Mouse (Mus musculus) erythroblast, adult 5-6 weeks (primary cell): ENCODE results near the gene Arid4b. TPM values are rescaled to one million over a fixed set of nuclear protein-coding genes. Genes with fewer than 3 reads are reported as not detected.
"Not testable (repeated sequence)": the region's sequence is repeated elsewhere in the genome, so short reads cannot be mapped to it uniquely, and the experiment has no call there.

Source experiments
- ATAC-seq: replicated peaks from 2 replicates; pipeline ENCODE4 v1.8.0; 2016; ENCODE audit warnings: moderate number of reproducible peaks, mild to moderate bottlenecking, moderate TSS enrichment, inconsistent platforms; ENCODE audit not compliant: poor library complexity, low FRiP score, severe bottlenecking
- total RNA-seq, 2 experiments: library from RNA; stranded (forward) in 1 of 2; stranded (reverse) in 1 of 2; fragments of 150-400 nt in 1 of 2; fragments of 200-764, 138-1000 nt in 1 of 2; gene quantifications; 2 replicates each; pipeline versions ENCODE4 v1.2.3 to v1.2.4; 2015 to 2017; ENCODE audit warnings: low replicate concordance in 2 of 2

The Arid4b gene
- 102 and 126 TPM in 2 replicates for total RNA-seq (2015; ENCODE audit: low replicate concordance)
- total RNA-seq (2017; ENCODE audit: low replicate concordance) = 186 and 206 TPM in 2 replicates

DNA sequence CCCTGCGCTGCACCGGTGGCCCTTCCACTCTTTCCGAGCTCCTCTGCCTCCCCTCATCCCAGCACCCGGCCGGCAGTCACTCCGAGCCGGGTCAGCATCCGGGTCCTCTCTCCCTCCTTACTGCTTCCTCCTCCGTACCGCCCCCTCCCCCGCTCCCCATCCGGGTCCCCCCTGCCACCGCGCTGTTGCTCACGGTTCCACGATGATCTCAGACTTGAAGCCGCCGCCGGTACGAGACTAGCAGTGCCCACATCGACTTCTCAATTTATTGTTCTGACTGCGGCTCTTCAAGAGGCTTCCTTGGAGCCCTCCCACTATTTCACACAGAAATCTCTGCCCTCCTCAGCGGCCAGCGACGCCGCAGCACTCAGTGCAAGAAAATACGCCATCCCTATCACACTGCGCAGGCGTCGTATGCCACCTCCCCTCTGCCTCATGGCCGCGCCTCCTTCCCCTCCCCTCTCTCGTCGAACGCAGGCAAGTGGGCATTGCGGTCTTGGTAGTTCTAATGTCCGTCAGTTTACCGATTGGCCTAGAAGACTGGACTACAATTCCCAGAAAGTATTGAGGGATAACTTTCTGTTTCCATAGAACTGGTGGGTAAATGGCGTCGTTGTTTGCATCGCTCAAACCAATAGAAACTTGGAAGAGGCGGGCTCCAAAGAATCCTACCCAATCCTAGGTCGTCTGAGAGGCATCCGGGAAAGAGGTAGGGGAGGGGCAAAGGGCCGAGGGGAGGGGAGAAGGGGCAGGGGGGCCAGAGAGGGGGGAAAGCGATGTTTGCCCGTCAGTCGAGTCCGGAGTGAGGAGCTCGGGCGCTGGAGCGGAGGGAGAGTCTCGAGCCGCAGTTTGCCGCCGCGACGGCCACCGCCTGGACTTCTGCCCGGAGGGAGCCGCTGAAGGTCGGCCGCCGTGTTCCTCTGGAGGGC lies at the start of gene Arid4b, which contains the start of gene Ggps1:
Gene Arid4b, plus strand, starts transcription at position 220 of the 929 bp plus-strand sequence.
Gene Ggps1, minus strand, starts transcription at position 476 of the 929 bp plus-strand sequence.
- peak; percentile 92 for ATAC-seq

DNA sequence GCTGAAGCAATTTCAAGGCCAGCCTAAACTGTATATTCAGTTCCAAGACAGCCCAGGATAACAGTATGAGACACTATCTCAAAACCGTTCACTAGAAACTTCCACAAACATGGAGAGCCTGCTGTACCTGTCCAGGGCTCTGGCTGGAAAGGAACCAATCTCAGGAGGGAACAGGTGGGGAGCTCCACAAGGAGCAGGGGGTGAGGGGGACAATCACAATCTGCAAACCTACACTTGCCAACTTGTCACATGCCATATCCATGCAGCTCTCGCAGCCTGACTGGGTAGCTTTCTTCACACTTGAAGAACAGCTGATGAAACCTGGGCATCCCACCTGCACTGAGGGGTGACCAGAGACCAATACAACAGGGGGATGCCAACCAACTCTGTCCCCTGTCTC lies 49.0 kb upstream of the Arid4b start:
- no peak for ATAC-seq

DNA sequence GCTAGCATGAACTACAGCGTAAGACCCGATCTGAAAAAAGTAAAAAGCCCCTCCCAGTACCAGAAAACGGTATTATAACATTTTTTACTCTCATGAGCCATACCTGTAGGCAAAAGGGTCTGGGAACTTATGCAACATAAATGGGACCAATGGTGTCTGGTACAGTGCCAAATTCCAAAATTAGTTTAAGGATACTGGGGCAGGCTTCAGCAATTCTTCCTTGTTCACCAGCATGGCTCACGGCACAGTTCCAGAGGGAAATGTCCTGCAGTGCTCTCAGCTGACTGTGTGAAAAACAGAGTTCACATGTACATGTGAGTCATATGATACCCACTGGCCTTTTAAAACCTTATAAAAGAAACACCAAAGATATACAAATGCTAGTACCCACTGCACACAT lies 48.5 kb upstream of the Arid4b start:
- no peak for ATAC-seq

DNA sequence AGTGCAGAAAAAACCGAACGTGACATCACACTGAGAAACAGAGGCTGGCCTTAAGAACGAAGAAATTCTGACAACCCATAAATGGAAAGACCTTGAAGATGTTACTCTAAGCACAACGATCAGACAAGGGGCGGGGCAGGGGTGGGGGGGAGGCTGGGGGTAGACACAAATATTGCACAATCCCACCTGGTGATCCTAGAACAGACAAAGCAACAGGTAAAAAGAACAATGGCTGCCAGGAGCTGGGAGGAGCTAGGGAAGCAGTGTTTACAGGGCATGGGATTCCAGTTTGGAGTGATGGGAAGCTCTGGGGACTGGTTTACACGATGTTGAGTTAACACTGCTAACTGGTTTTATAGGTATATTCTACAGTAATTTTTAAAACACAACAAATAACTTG lies 47.4 kb upstream of the Arid4b start:
- no peak for ATAC-seq

DNA sequence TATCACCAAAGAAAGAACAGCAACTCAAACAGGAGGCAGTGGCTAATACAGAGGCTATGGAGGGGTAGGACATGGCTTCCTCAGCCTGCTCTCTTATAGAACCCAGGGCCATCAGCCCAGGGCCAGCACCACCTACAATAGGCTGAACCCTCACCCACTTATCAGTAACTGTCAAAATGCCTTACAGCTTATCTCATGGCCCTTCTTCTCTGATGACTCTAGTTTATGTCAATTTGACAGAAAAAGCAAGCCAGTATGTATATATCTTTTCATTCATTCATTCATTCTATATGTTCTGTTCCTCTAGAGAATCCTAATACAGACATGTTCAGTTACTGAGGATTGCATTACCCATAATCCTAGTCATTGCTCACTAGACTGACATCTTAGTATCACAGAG lies 44.7 kb upstream of the Arid4b start:
- peak; percentile 37; the same call in 1 of the 2 replicates for ATAC-seq

DNA sequence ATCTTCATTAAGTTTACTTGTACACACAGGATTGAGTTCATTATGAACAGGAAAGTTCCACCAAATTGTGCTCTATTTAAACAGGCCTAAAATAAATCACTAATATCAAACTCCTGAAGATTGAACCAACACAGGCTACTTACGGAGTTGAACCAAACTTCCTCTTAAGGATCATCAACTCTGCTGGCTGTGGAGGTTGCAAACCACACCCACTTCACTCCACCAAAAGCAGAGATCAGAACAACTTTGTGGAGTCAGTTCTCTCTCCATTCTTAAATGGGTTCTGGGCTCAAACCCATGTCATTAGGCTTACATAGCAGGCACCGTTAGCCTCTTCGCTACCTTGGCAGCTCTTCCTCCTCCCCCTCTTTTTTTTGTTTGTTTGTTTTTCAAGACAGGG lies 44.2 kb upstream of the Arid4b start:
- peak; percentile 61; the same call in 1 of the 2 replicates for ATAC-seq

DNA sequence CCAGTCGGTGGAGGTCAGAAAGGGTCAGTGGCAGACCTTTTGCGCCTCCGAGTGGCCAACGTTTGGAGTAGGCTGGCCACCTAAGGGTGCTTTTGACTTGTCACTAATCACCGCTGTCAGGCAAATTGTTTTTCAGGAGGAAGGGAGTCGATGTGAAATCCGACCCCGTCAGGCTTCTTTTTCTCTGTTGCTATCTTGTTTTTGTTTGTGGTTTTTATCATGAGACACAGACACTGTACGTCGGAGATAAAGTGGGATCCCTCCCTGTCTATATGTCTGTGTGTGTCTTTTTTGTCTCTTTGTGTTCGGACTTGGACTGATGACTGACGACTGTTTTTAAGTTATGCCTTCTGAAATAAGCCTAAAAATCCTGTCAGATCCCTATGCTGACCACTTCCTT lies 41.6 kb upstream of the Arid4b start:
- ATAC-seq = not testable (repeated sequence)

DNA sequence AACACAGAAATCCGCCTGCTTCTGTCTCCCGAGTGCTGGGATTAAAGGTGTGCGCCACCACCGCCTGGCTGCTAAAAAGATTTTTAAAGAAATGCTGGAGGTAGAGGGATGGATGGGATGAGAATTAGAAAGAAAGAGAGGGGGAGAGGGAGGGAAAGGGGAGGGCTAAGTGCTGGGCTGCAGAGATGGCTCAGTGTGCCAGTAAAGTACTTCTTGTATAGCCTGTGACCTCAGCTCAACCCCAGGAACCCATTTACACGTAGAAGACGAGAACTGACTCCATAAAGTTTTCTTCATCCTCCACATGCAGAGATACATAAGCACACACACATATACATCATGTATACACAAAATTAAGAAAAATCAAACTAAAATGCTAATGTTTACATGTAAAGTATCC lies 37.5 kb upstream of the Arid4b start:
- no peak for ATAC-seq

DNA sequence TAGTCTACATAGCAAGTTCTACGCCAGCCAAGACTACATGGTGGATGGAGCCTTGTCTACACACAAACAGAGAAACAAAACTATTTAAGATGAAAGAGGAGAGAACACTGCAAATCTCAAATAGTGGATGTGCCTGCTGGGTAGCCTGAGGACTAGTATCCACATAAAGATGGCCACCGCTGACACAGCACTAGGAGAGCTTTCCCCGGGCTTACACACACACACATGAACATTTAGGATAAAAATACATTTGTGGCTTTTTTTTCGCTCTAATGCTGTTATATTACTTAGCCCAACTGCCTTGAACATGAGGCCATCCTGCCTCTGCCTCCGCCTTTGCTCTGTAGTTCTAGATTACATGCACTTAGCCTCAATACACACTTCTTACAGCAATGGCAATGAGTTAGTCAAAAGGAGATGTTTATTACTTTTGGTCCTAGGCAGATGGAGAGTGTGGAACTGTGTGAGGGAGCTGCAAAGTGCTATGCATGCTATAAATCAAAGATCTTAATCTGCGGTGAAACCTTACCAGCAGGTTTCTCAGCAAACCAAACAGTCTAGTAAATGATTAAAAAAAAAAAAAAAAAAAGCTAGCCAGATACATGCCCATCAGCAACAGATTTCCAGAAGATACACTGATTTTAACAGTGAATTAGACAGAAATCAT lies 36.7 kb upstream of the Arid4b start:
- no peak for ATAC-seq

DNA sequence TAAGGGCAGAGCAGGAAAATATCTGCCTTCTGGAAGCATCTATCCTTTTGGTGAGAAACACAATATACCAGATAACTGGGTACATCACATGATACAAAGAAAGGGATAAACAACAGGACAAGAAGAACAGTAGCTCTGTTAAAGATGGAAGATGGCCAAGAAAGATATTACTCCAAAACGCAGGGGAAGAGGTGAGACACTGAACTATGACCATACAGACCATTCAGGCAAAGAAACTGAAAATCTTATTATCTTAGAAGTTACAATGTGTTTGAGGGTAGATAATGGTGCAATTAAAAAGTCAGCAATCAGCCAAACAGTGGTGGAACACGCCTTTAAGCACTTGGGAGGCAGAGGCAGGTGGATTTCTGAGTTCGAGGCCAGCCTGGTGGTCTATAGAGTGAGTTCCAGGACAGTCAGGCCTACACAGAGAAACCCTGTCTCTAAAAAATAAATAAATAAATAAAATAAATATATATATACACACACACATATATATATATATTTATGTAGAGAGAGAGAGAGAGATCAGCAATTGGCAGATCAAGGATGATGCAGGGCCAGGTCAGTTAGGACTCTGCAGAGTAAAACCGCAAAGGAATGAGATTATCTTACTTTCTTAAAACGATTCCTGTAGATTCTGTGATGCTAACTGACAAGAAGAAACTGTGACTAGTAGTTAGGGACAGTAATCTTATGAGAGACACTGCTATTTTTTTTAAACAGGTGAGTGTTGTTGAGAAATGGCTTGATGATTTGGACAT lies 29.5 kb upstream of the Arid4b start:
- peak; percentile 57 for ATAC-seq

DNA sequence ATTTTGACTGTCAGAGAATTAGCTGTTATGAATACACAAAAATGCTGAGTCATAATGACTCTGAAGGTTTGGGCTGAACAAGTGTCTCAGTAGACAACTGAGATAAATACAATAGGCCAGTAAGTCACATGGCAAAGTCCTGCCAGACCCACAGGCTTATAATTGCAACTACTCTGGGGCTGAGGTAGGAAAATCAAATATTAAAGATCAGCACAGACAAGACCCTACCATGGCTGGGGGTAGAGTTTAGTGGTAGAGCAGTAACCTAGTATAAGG lies 29.0 kb upstream of the Arid4b start:
- peak; percentile 87 for ATAC-seq

DNA sequence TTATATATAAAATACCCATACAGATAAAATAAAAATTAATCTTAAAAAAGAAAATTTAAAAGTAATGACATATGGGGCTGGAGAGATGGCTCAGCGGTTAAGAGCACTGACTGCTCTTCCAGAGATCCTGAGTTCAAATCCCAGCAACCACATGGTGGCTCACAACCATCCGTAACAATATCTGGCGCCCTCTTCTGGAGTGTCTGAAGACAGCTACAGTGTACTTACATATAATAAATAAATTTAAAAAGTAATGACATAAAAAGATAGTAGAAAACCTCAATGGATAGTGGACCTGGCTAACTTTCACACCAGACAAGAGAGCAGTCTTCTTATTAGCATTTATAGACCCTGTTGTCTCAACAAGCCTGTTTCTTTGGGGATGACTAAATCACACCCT lies 27.7 kb upstream of the Arid4b start:
- ATAC-seq = not testable (repeated sequence)

DNA sequence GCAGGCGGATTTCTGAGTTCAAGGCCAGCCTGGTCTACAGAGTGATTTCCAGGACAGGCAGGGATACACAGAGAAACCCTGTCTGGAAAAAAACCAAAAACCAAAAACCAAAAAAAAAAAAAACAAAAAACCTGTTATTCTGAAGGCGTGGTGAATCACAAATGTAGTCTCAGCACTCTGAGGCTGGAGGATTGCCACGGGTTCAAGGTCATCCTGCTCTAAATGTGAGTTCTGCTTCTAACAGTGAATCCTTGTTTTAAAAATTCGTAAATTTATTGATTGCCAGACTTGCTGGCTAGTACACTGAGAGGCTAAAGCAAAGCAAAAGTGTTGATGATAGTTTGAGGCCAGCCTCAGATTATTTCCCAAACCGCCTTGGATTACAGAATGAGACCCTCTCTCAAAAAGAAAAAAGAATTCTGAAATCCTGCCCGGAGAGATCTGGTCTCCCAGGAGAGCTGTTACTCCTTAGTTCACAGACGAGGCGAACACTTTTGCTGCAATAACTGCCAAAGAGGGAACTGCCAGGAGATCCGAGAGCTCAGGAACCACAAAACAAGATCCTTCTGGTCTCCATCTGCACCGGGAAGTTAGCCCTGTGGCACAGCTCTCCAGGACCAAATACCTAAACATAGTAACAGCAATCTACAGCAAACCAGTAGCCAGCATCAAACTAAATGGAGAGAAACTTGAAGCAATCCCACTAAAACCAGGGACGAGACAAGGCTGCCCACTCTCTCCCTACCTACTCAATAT lies 27.0 kb upstream of the Arid4b start:
- no peak for ATAC-seq

DNA sequence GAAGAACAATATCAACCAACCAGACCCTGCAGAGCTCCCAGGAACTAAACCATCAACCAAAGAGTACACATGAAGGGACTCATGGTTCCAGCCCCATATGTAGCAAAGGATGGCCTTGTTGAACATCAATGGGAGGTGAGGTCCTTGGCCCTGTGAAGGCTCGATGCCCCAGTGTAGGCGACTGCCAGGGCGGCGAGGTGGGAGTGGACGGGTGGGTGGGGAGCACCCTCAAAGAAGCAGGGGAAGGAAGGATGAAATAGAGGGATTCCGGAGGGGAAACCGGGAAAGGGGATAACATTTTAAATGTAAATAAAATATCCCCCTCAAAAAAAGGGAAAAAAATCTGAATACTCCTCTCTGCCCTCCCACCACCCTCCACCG lies 24.1 kb upstream of the Arid4b start:
- ATAC-seq = no peak

DNA sequence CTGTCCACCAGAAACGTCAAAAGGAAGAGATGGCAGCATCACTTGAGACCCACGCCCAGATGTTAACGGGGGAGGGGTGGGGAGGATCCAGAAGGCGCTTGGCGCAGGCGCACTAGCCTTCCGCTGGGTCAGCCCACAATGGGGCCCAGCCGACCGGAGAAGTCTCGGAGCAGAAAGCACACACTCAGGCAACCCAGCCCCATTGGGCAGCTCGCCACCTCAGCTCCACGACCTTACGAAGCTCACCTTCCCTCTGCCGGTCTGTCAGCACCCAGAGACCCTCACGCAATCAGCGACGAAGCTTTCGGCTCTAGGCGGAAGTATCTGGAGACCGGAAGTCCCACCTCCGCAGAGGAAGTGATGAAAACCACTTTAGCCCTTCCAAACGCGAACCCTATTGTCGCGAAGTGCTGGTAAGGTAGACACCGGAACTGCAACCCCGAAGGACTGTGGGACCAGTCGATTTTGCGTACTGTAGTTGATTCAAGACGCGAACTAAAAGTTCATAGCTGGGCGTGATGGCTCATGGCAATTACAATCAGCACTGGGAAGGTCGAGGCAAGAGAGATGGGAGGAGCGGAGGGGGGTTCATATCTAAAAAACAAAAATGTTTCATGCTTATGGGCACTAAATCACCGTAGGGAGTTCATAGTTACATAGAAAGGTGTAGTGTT lies 23.6 kb upstream of the Arid4b start, which contains the start of gene Tbce:
Gene Tbce, minus strand, starts transcription at position 347 of the 674 bp plus-strand sequence.
- peak; percentile 97 for ATAC-seq

DNA sequence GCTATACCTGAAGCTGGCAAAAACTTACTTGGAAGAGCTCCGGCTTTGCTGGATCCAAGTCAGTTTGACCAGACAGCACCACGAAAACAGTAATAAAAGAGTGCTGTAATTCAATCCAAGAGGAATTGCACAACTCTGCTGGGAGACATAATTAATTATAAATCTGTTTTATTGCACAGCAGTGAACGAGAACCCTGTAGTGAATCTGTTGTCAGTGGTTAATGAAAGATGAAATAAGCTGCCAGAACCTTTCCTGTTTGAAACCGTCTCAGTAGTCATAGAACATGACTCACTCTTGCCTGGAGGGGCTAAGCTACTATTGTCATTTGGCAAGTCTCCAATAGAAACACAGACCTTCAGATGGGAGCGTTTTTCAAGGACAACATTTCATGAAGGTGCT lies 22.8 kb upstream of the Arid4b start:
- no peak for ATAC-seq

DNA sequence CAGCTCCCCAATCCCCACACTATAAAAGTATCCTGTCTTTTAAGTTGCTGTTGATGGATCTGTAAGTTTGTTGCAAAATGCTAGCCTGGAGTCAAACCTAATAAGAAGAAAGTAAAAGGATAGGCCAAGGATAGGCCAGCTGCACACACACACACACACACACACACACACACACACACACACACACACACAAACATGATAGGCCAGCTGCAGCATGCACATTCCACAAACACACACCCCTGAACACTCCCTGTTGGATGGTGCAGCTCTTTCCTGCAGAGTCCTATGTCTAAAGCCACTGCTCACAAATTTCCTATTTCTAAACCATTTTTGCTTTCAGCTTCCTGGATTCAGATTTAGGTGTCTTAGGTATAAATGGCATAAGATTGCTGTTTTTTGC lies 19.2 kb upstream of the Arid4b start:
- no peak for ATAC-seq

DNA sequence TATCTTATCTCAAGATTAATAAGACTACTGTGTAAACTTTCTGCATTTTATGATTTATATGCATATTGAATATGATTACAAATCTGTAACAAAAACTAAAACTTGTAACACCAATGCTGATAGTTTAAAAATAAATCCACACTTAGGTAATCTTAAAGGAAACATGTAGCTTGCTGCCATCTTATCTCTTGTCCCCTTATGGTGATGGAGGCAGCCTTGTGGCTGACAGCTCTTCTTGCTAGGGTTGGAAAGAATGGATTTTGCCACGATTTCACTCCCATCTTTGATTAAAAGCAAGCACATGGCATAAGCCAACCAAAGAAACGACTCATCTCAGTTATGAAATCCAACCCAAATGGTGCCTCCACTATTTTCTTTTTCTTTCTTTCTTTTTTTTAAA lies 18.5 kb upstream of the Arid4b start:
- no peak for ATAC-seq

DNA sequence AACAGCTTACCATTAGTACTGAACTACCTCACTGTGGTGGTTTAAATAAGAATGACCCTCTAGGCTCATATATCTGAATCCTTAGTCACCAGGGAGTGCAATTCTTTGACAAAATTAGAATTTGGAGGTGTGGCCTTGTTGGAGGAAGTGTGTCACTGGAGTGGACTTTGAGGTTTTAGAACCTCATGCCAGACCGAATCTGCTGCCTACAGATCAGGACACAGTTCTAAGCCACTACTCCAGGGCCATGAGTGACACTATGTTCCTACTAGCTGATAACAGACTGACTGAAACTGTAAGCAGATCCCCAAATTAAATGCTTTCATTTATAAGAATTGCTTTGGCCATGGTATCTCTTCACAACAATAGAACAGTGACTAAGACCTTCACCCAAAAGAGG lies 13.2 kb upstream of the Arid4b start:
- no peak for ATAC-seq
